Mouse (Mus musculus) ES-Bruce4 (cell line): ENCODE measurements around the gene Hivep3. TPM values are rescaled to one million over a fixed set of nuclear protein-coding genes. Genes with fewer than 3 reads are reported as not detected.
A peak's percentile ranks its signal among the peaks of the same experiment; 100 is the strongest.

ENCODE experiments used
- H3K27ac ChIP-seq: 2 replicates; pipeline ENCODE4 v1.5.1; 2012; ENCODE audit warnings: low read length, inconsistent platforms; ENCODE audit not compliant: insufficient read depth
- H3K27me3 ChIP-seq: 2 replicates; pipeline ENCODE4 v1.6.1; 2012; ENCODE audit warnings: mild to moderate bottlenecking, low read length, inconsistent platforms; ENCODE audit not compliant: control insufficient read depth, poor library complexity, insufficient read depth, severe bottlenecking
- H3K36me3 ChIP-seq: 2 replicates; pipeline ENCODE4 v1.6.1; 2012; ENCODE audit warnings: inconsistent platforms, mild to moderate bottlenecking, low read length, moderate library complexity; ENCODE audit not compliant: control insufficient read depth, poor library complexity, insufficient read depth, severe bottlenecking
- H3K4me1 ChIP-seq: one replicate; pipeline ENCODE4 v1.8.1; 2011; ENCODE audit warnings: low read length; ENCODE audit not compliant: control insufficient read depth, insufficient read depth
- H3K4me3 ChIP-seq: 2 replicates; pipeline ENCODE4 v1.5.1; 2011; ENCODE audit warnings: low read depth, mild to moderate bottlenecking, low read length
- H3K9ac ChIP-seq: 2 replicates; pipeline ENCODE4 v1.6.1; 2012; ENCODE audit warnings: low read depth, mild to moderate bottlenecking, inconsistent platforms; ENCODE audit not compliant: poor library complexity, severe bottlenecking
- H3K9me3 ChIP-seq: replicated peaks from 2 replicates; pipeline ENCODE4 v1.6.1; 2012; ENCODE audit warnings: mild to moderate bottlenecking, low read length, inconsistent platforms; ENCODE audit not compliant: control insufficient read depth, poor library complexity, insufficient read depth, severe bottlenecking
- CTCF ChIP-seq: IDR thresholded peaks from one replicate; pipeline ENCODE4 v1.8.1; 2011; ENCODE audit warnings: low read depth, low read length
- EP300 ChIP-seq: IDR thresholded peaks from 2 replicates; pipeline ENCODE4 v1.6.1; 2011; ENCODE audit warnings: low read depth, low read length; ENCODE audit not compliant: insufficient read depth
- POLR2A ChIP-seq: IDR thresholded peaks from one replicate; pipeline ENCODE4 v1.8.1; 2011; ENCODE audit warnings: low read length; ENCODE audit not compliant: insufficient read depth
- polyA plus RNA-seq: library from polyadenylated mRNA; stranded (reverse); fragments of >200 nt; gene quantifications from 2 replicates; pipeline ENCODE4 v1.2.4, GENCODE M21; 2011; ENCODE audit warnings: low read depth; ENCODE audit not compliant: missing spikeins, insufficient read depth, insufficient read length

The Hivep3 gene
- polyA plus RNA-seq, 1 experiment, result 0.79 TPM

- H3K27ac ChIP-seq, result no peak overlapping the region
These were observed 204.3 kb downstream of the Hivep3 start for GRCm38 (mm10) chr4:119937876-119938275.

GRCm38 (mm10) chr4:119938518-119938917, 204.9 kb downstream of the Hivep3 start:
- Histone ChIP-seq H3K36me3 (no peaks in the 10 kb centered on the region), H3K27me3 (no peaks in the 10 kb centered on the region), H3K4me3 (no peak overlapping the region), H3K9ac (no peak overlapping the region), H3K4me1 (no peaks in the 10 kb centered on the region), H3K27ac (no peak overlapping the region), H3K9me3 (no peaks in the 10 kb centered on the region)
- TF ChIP-seq POLR2A (no peak), EP300 (no peak), CTCF (no peak)

More at GRCm38 (mm10) chr4:119937876-119938275, 204.3 kb downstream of the Hivep3 start:
- Histone ChIP-seq H3K9me3 (no peaks in the 10 kb centered on the region), H3K27me3 (no peaks in the 10 kb centered on the region), H3K4me3 (no peak overlapping the region), H3K36me3 (no peaks in the 10 kb centered on the region), H3K4me1 (no peaks in the 10 kb centered on the region), H3K9ac (no peak overlapping the region)
- TF ChIP-seq CTCF (no peak), EP300 (no peak), POLR2A (no peak)

DNA sequence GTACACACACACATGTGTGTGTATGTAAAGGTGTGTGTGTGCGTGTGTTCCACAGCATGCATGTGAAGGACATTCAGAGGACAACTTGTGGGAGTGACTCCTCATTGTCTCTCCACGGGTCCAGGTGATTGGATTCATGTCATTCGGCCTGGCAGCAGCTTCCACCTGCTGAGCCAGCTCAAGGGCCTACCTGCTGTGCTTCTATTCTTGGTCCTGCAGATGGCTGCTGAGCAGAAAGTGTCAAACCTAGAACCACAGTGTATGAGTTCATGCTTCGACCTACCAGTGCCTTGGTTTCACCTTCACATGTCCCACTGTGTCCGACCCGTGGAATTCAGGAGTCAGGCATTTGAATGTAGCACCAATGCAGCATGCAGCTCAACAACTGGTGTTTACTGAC, 206.2 kb downstream of the Hivep3 start:
- Histone ChIP-seq H3K4me3 (no peak overlapping the region), H3K27ac (no peak overlapping the region), H3K36me3 (no peaks in the 10 kb centered on the region), H3K9ac (no peak overlapping the region), H3K9me3 (no peaks in the 10 kb centered on the region), H3K4me1 (no peaks in the 10 kb centered on the region), H3K27me3 (no peaks in the 10 kb centered on the region)
- no peak for TF ChIP-seq EP300
- TF ChIP-seq CTCF, result no peak
- no peak for TF ChIP-seq POLR2A

DNA sequence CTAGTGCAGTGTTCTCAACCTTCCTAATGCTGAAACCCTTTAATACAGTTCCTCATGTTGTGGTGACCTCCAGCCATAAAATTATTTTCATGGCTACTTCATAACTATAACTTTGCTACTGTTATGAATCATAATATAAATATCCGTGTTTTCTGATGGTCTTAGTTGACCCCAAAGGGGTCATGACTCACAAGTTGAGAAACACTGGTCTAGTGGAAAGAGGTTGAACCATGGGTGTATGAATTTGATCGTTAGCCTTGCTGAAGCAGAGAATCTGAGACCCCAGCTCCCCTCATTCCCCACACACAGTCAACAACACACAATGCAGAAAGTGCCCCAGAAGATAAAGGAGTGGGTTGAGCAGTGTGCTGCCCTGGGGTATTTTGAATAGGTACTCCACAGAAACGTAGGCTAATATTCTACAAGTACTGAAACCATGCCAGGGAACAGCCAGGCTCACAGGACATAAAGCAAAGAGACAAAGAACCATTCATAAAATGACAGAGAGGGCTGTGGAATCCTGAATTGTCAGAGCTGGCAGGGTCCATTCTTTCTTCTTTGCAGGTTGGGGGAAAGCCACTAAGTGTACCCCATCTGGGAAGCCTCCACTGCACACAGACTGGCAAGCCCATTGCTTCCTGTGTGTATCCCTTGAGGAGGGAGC, 212.8 kb downstream of the Hivep3 start:
- no peak overlapping the region for H3K27ac ChIP-seq
- H3K27me3 ChIP-seq, result no peaks in the 10 kb centered on the region
- no peaks in the 10 kb centered on the region for H3K36me3 ChIP-seq
- no peak overlapping the region for H3K4me3 ChIP-seq
- TF ChIP-seq EP300 (no peak), POLR2A (no peak), CTCF (no peak)
- no peaks in the 10 kb centered on the region for H3K9me3 ChIP-seq
- no peaks in the 10 kb centered on the region for H3K4me1 ChIP-seq
- H3K9ac ChIP-seq, result no peak overlapping the region

- Histone ChIP-seq H3K4me3 (0 out of 2 replicates have a peak overlapping the region, but pooled peaks have one; percentile 6), H3K36me3 (no peaks in the 10 kb centered on the region), H3K9ac (no peak overlapping the region), H3K27me3 (no peaks in the 10 kb centered on the region), H3K4me1 (no peaks in the 10 kb centered on the region), H3K9me3 (no peaks in the 10 kb centered on the region), H3K27ac (no peak overlapping the region)
- TF ChIP-seq POLR2A, result no peak
- no peak for TF ChIP-seq CTCF
- no peak for TF ChIP-seq EP300
These were observed 213.9 kb downstream of the Hivep3 start for GRCm38 (mm10) chr4:119947232-119948162.
